Mouse (Mus musculus): ENCODE data around the gene Gm20422. TPM values are rescaled to one million over a fixed set of nuclear protein-coding genes. Genes with fewer than 3 reads are reported as not detected.

Gm20422 gene
- polyA plus RNA-seq, 1 experiment from 2014 or later = 0.82 TPM

DNA sequence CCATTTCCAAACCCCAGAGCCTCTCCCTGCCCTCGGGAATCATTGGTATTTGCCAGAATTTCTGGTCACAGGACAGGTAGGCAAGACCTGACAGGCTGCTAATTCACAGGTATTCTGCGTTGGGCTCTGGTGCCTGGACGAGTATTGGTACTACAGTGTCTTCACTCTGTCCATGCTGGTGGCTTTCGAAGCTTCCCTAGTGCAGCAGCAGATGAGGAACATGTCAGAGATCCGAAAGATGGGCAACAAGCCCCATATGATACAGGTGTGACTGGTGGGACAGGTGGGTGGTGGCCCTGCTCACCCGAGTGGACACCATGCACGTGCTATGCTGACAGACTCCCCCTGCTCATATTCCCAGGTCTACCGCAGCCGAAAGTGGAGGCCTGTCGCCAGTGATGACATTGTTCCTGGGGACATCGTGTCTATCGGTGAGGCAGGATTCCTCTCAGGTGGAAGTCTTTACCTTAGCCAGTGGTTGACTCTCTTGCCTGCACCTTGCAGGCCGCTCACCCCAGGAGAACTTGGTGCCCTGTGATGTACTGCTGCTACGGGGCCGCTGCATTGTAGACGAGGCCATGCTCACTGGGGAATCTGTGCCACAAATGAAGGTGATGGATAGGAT lies 22.1 kb upstream of the Gm20422 start:
- no peak for ATAC-seq (ENCODE audit: low FRiP score, low TSS enrichment)
- H3K27ac ChIP-seq (ENCODE audit: low read length) = no peak overlapping the region
- H3K4me2 ChIP-seq (replicated peaks; ENCODE audit: low read depth, low read length) = no peak overlapping the region
- H3K9ac ChIP-seq (replicated peaks; ENCODE audit: low read length) = no peak overlapping the region
- H3K4me3 ChIP-seq (ENCODE audit: low read length) = no peak overlapping the region
- H3K27me3 ChIP-seq (ENCODE audit: insufficient read depth, low read length) = no peaks in the 10 kb centered on the region
- no peaks in the 10 kb centered on the region for H3K9me3 ChIP-seq (ENCODE audit: low read length)
- 94% methylated on average over 16 of the region's 16 CpGs for WGBS
- peaks cover 15% of the 10 kb centered on the region for H3K4me1 ChIP-seq (ENCODE audit: insufficient read depth, low read length)
- H3K36me3 ChIP-seq (ENCODE audit: insufficient read depth, low read length) = peaks cover 64% of the 10 kb centered on the region

DNA sequence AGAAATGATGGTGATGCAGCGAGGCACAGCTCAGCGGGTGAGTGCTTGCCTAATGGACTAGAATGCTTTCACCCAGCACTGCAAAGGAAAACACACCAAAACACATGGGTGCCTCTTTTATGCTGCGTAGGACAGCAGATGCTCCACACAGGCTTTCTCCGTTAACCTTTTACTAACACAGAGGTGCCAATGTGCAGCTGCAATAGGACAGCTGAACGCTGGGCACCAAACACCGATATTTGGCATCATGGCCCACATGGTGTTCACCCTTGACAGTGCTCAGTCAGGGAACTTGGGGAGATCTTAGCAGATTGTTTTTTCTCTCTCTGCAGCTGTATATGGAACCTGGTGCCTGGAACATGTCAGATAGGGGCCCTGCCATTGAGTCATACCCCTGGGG lies 20.2 kb upstream of the Gm20422 start:
- Histone ChIP-seq H3K27me3 (ENCODE audit: insufficient read depth, low read length) (no peaks in the 10 kb centered on the region), H3K9me3 (ENCODE audit: low read length) (no peaks in the 10 kb centered on the region), H3K27ac (ENCODE audit: low read length) (no peak overlapping the region), H3K9ac (replicated peaks; ENCODE audit: low read length) (no peak overlapping the region), H3K4me2 (replicated peaks; ENCODE audit: low read depth, low read length) (no peak overlapping the region), H3K4me3 (ENCODE audit: low read length) (no peak overlapping the region), H3K36me3 (ENCODE audit: insufficient read depth, low read length) (peaks cover 47% of the 10 kb centered on the region), H3K4me1 (ENCODE audit: insufficient read depth, low read length) (peaks cover 20% of the 10 kb centered on the region)
- ATAC-seq (ENCODE audit: low FRiP score, low TSS enrichment) = no peak
- WGBS = 95% methylated on average over 6 of the region's 6 CpGs

- ATAC-seq (ENCODE audit: low FRiP score, low TSS enrichment) = no peak
- Histone ChIP-seq H3K9ac (replicated peaks; ENCODE audit: low read length) (no peak overlapping the region), H3K4me2 (replicated peaks; ENCODE audit: low read depth, low read length) (no peak overlapping the region), H3K27ac (ENCODE audit: low read length) (no peak overlapping the region), H3K9me3 (ENCODE audit: low read length) (no peaks in the 10 kb centered on the region), H3K36me3 (ENCODE audit: insufficient read depth, low read length) (peaks cover 40% of the 10 kb centered on the region), H3K4me3 (ENCODE audit: low read length) (no peak overlapping the region), H3K4me1 (ENCODE audit: insufficient read depth, low read length) (peaks cover 23% of the 10 kb centered on the region), H3K27me3 (ENCODE audit: insufficient read depth, low read length) (no peaks in the 10 kb centered on the region)
- WGBS = 93% methylated on average over 3 of the region's 3 CpGs
Observed at GRCm38 (mm10) chr8:69794096-69794495, 19.4 kb upstream of the Gm20422 start.

DNA sequence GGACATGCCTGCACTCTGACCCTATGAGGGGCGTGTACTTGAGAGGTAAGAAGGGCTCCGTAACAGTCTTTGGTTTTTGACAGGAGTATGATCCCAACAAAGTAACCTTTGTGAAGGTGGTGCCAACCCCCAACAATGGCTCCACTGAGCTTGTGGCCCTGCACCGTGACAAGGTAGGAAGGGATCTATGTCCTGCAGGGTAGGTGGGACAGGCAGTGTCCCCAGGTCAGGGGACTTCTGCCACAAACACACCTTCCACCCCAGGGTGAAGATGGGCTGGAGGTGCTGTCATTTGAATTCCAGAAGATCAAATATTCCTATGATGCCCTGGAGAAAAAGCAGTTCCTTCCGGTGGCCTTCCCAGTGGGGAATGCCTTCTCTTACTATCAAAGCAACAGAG lies 19.0 kb upstream of the Gm20422 start:
- WGBS = 83% methylated on average over 4 of the region's 4 CpGs
- no peaks in the 10 kb centered on the region for H3K9me3 ChIP-seq (ENCODE audit: low read length)
- H3K9ac ChIP-seq (replicated peaks; ENCODE audit: low read length) = no peak overlapping the region
- no peaks in the 10 kb centered on the region for H3K27me3 ChIP-seq (ENCODE audit: insufficient read depth, low read length)
- no peak overlapping the region for H3K27ac ChIP-seq (ENCODE audit: low read length)
- peaks cover 23% of the 10 kb centered on the region for H3K4me1 ChIP-seq (ENCODE audit: insufficient read depth, low read length)
- ATAC-seq (ENCODE audit: low FRiP score, low TSS enrichment) = no peak
- no peak overlapping the region for H3K4me3 ChIP-seq (ENCODE audit: low read length)
- peaks cover 35% of the 10 kb centered on the region for H3K36me3 ChIP-seq (ENCODE audit: insufficient read depth, low read length)
- H3K4me2 ChIP-seq (replicated peaks; ENCODE audit: low read depth, low read length) = no peak overlapping the region

DNA sequence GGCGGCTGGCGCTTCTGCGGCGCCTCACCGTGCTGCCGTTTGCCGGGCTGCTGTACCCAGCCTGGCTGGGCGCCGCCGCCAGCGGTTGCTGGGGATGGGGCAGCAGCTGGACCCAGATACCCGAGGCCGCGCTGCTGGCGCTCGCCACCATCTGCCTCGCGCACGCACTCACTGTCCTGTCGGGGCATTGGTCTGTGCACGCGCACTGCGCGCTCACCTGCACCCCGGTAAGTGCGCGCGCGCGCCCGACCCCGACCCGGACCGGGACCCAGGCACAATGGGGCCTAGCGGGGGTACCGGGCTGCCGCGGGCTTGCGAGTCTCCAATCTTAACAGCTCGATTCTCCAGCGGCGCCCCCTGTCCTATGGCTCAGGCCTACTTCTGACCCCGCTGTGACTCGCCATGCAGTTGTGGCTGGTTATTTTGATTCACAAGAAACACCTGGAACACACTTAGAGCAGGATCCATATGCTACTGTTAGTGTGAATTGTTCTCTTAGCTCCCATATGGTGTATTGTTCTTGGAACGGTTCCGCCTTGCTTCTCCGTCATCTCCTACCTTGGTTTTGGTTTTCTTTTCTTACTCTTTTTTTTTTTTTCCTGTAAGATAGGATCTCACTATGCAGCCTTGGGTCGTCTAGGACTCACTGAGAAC lies 16.9 kb upstream of the Gm20422 start:
- H3K4me2 ChIP-seq (replicated peaks; ENCODE audit: low read depth, low read length) = peak overlapping the region; percentile 61
- WGBS = under 1% methylated on average over 48 of the region's 48 CpGs

GRCm38 (mm10) chr8:69790773-69791367 lies 16.2 kb upstream of the Gm20422 start, which contains the start of the genes Atp13a1 and Zfp866:
TSS of gene Atp13a1 (plus strand) at chr8:69791163.
TSS of gene Zfp866 (minus strand) at chr8:69791178.
- WGBS = 0% methylated on average over 38 of the region's 38 CpGs
- Histone ChIP-seq H3K36me3 (ENCODE audit: insufficient read depth, low read length) (peaks cover 9% of the 10 kb centered on the region; the same call in 1 of the 2 replicates), H3K27ac (ENCODE audit: low read length) (peak within 1 kb of the TSS; percentile 92), H3K9me3 (ENCODE audit: low read length) (no peaks in the 10 kb centered on the region), H3K4me2 (replicated peaks; ENCODE audit: low read depth, low read length) (peak within 1 kb of the TSS; percentile 77), H3K4me1 (ENCODE audit: insufficient read depth, low read length) (peaks cover 23% of the 10 kb centered on the region), H3K9ac (replicated peaks; ENCODE audit: low read length) (peak within 1 kb of the TSS; percentile 94), H3K4me3 (ENCODE audit: low read length) (peak within 1 kb of the TSS; percentile 99), H3K27me3 (ENCODE audit: insufficient read depth, low read length) (no peaks in the 10 kb centered on the region)
- peak; percentile 96 for ATAC-seq (ENCODE audit: low FRiP score, low TSS enrichment)

More for the DNA sequence above, 16.9 kb upstream of the Gm20422 start:
- H3K36me3 ChIP-seq (ENCODE audit: insufficient read depth, low read length) = peaks cover 14% of the 10 kb centered on the region
- peak; percentile 79 for ATAC-seq (ENCODE audit: low FRiP score, low TSS enrichment)
- H3K27me3 ChIP-seq (ENCODE audit: insufficient read depth, low read length) = no peaks in the 10 kb centered on the region
- peak overlapping the region; percentile 94 for H3K9ac ChIP-seq (replicated peaks; ENCODE audit: low read length)
- peak overlapping the region; percentile 99 for H3K4me3 ChIP-seq (ENCODE audit: low read length)
- H3K9me3 ChIP-seq (ENCODE audit: low read length) = no peaks in the 10 kb centered on the region
- peaks cover 23% of the 10 kb centered on the region for H3K4me1 ChIP-seq (ENCODE audit: insufficient read depth, low read length)
- peak overlapping the region; percentile 92; the same call in 1 of the 2 replicates for H3K27ac ChIP-seq (ENCODE audit: low read length)

DNA sequence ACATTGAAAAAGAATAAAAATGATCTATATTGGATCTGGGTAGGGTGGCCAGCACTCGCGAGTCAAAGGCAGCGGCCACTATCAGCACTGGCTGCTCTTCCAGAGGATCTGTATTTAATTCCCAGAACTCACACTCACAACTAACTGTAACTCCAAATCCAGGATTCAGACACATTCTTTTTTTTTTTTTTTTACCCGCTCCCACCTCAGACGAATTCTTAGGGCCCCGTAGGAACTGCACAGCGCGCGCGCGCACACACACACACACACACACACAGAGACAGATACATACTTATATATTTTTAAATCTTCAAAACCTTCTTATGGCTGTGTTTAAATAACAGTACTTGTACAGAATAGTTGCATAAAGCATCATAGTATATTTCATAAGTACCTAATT lies 15.7 kb upstream of the Gm20422 start:
- H3K4me3 ChIP-seq (ENCODE audit: low read length) = peak overlapping the region; percentile 99
- H3K36me3 ChIP-seq (ENCODE audit: insufficient read depth, low read length) = peaks cover 9% of the 10 kb centered on the region; the same call in 1 of the 2 replicates
- H3K27me3 ChIP-seq (ENCODE audit: insufficient read depth, low read length) = no peaks in the 10 kb centered on the region
- peak overlapping the region; percentile 77 for H3K4me2 ChIP-seq (replicated peaks; ENCODE audit: low read depth, low read length)
- H3K27ac ChIP-seq (ENCODE audit: low read length) = peak overlapping the region; percentile 92
- peak overlapping the region; percentile 94 for H3K9ac ChIP-seq (replicated peaks; ENCODE audit: low read length)
- peak; percentile 39; the same call in 1 of the 2 replicates for ATAC-seq (ENCODE audit: low FRiP score, low TSS enrichment)
- 23% methylated on average over 11 of the region's 11 CpGs for WGBS
- H3K9me3 ChIP-seq (ENCODE audit: low read length) = no peaks in the 10 kb centered on the region
- peaks cover 23% of the 10 kb centered on the region for H3K4me1 ChIP-seq (ENCODE audit: insufficient read depth, low read length)

DNA sequence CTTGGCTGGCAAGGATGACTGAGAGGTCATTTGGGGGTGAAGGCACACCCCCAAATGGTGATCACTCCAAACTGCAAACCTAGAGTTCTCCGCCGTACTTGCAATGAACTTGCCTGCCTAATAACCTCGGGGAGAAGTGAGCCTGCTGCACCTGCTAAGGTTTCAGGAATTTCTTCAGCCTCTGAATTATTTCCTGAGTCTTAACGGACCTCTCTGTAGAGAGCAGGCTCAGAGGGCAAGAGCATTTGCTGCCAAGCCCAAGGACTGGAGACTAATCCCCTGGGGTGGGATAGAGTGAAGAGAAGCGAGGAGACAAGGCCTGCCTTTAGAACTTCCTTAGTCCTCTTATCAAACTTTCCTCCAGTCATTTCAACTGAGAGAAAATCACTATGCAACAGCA lies 15.0 kb upstream of the Gm20422 start:
- Histone ChIP-seq H3K27me3 (ENCODE audit: insufficient read depth, low read length) (no peaks in the 10 kb centered on the region), H3K9me3 (ENCODE audit: low read length) (no peaks in the 10 kb centered on the region), H3K27ac (ENCODE audit: low read length) (no peak overlapping the region), H3K4me1 (ENCODE audit: insufficient read depth, low read length) (peaks cover 23% of the 10 kb centered on the region), H3K4me2 (replicated peaks; ENCODE audit: low read depth, low read length) (peak overlapping the region; percentile 77; the same call in 1 of the 2 replicates), H3K4me3 (ENCODE audit: low read length) (no peak overlapping the region), H3K9ac (replicated peaks; ENCODE audit: low read length) (no peak overlapping the region), H3K36me3 (ENCODE audit: insufficient read depth, low read length) (peaks cover 6% of the 10 kb centered on the region; the same call in 1 of the 2 replicates)
- ATAC-seq (ENCODE audit: low FRiP score, low TSS enrichment) = no peak
- 70% methylated on average over 5 of the region's 5 CpGs for WGBS

DNA sequence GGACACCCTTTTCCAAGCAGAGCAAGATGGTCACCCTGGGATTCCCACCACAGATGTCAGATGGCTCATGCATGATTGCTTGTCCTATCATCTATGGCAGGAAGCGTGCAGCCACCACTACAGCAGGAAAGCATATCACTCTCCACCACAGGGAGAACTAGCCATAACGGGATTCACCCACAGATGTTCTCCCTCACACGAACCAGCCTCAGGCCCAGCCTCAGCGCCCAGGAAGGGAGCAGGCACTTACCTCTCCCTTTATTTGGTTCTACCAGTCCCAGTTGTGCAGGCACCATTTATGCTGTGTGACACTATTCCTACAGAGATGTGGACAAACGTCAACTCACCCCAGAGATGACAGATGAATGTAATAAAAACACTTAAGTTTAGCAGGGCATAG lies 14.4 kb upstream of the Gm20422 start:
- H3K4me2 ChIP-seq (replicated peaks; ENCODE audit: low read depth, low read length) = no peak overlapping the region
- H3K4me1 ChIP-seq (ENCODE audit: insufficient read depth, low read length) = peaks cover 23% of the 10 kb centered on the region
- no peaks in the 10 kb centered on the region for H3K27me3 ChIP-seq (ENCODE audit: insufficient read depth, low read length)
- H3K27ac ChIP-seq (ENCODE audit: low read length) = no peak overlapping the region
- no peak overlapping the region for H3K4me3 ChIP-seq (ENCODE audit: low read length)
- H3K9me3 ChIP-seq (ENCODE audit: low read length) = no peaks in the 10 kb centered on the region
- H3K36me3 ChIP-seq (ENCODE audit: insufficient read depth, low read length) = peaks cover 3% of the 10 kb centered on the region; the same call in 1 of the 2 replicates
- no peak for ATAC-seq (ENCODE audit: low FRiP score, low TSS enrichment)
- WGBS = 84% methylated on average over 5 of the region's 5 CpGs
- H3K9ac ChIP-seq (replicated peaks; ENCODE audit: low read length) = no peak overlapping the region

Measured in kidney, embryonic 16.5 days (tissue).